Mouse (Mus musculus): ENCODE data around the gene Fam104a. TPM values are rescaled to one million over a fixed set of nuclear protein-coding genes. Genes with fewer than 3 reads are reported as not detected.
A peak's percentile ranks its signal among the peaks of the same experiment; 100 is the strongest.

Fam104a gene
- polyA plus RNA-seq, 1 experiment from 2014 or later: 43.9 TPM

DNA sequence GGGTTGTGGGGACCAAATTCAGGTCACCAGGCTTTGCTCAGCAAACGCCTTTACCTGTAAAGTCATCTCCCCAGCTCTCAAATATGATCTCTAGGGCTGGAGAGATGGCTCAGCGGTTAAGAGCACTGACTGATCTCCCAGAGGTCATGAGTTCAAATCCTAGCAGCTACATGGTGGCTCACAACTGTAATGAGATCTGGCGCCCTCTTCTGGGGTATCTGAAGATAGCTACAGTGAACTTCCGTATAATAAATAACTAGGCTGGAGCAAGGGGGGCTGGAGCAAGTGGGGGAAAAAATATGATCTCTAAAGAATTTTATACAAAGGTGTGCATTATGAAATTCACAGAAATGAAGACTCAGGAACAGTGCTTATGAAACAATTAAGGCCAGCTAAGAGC, 56.2 kb downstream of the Fam104a start:
- H3K9ac ChIP-seq: no peak overlapping the region
- H3K4me3 ChIP-seq: no peak overlapping the region
- H3K36me3 ChIP-seq: no peaks in the 10 kb centered on the region
- H3K4me1 ChIP-seq: no peaks in the 10 kb centered on the region
- no peak overlapping the region for H3K4me2 ChIP-seq
- H3K27ac ChIP-seq (replicated peaks): no peak overlapping the region
- no peak for ATAC-seq (ENCODE audit: extremely low read depth, insufficient number of reproducible peaks, low FRiP score, low TSS enrichment)
- peaks cover 5% of the 10 kb centered on the region; the same call in 1 of the 2 replicates for H3K27me3 ChIP-seq (replicated peaks)
- H3K9me3 ChIP-seq: no peaks in the 10 kb centered on the region
- WGBS: 49% methylated on average over 4 of the region's 4 CpGs

DNA sequence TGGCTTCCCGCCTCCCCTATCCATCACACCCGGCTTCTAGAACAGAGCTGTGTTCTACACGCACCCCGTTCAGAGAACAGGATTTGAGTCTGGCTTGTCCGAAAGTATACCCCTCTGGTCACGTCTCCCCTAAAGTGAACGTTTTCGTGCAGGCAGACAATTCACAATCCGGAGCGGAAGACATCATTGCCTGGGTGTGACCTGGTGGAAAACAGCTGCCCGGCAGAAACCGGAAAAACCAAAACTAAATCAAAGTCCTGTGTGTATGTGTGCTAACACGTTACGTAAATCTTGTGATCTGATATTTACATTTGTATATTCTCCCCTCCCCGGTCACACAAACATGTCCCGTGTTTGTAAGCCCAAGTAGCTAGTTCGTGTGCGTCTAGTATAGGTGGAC, 58.5 kb downstream of the Fam104a start:
- Histone ChIP-seq H3K27me3 (replicated peaks) (peaks cover 22% of the 10 kb centered on the region), H3K9ac (no peak overlapping the region), H3K9me3 (no peaks in the 10 kb centered on the region), H3K4me1 (no peaks in the 10 kb centered on the region), H3K4me3 (no peak overlapping the region), H3K27ac (replicated peaks) (no peak overlapping the region), H3K4me2 (no peak overlapping the region), H3K36me3 (no peaks in the 10 kb centered on the region)
- WGBS: 92% methylated on average over 18 of the region's 18 CpGs
- ATAC-seq (ENCODE audit: extremely low read depth, insufficient number of reproducible peaks, low FRiP score, low TSS enrichment): no peak

DNA sequence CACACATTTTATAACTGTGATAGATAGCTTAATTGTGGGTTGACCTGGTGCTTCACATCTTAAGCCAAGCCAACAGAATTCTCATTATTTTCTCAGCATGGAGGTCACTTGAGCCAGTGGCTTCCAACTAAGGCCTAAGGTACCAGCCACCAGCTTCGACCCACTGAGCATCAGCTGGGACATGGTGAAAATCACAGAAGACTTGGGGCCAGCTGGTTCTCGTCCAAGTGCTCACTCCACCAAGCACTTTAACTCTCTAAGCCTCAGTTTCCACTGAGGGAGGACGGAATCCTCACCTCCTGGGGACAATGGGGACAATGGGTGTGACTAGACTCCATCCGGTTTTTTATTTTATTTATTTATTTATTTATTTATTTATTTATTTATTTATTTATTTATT, 61.9 kb downstream of the Fam104a start:
- Histone ChIP-seq H3K9ac (no peak overlapping the region), H3K4me3 (no peak overlapping the region), H3K4me1 (peaks cover 21% of the 10 kb centered on the region), H3K4me2 (no peak overlapping the region), H3K9me3 (no peaks in the 10 kb centered on the region), H3K36me3 (no peaks in the 10 kb centered on the region), H3K27me3 (replicated peaks) (peaks cover 49% of the 10 kb centered on the region), H3K27ac (replicated peaks) (no peak overlapping the region)
- 73% methylated on average over 4 of the region's 4 CpGs for WGBS
- ATAC-seq (ENCODE audit: extremely low read depth, insufficient number of reproducible peaks, low FRiP score, low TSS enrichment): no peak

DNA sequence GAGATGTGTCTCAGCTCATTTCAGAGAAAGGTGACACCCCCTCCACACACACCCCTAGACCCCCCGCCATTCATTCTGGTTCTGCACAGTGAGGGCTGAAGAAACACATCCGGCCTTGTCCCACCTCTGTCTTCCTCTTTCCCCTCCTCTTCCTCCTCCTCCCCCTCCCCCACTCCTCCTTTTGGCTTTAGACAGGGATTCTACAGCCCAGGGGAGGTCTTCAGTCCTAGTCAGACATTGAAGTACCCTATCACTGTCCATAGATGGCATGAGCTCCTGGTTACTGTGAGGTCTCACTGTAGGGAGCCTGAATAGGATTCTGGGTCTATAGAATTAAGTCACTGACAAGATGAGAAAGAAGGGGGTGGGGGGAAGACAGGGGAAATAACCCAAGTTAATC, 63.0 kb downstream of the Fam104a start:
- Histone ChIP-seq H3K27me3 (replicated peaks) (peaks cover 50% of the 10 kb centered on the region), H3K36me3 (no peaks in the 10 kb centered on the region), H3K9ac (no peak overlapping the region), H3K4me1 (peaks cover 21% of the 10 kb centered on the region), H3K4me3 (no peak overlapping the region), H3K9me3 (no peaks in the 10 kb centered on the region), H3K4me2 (no peak overlapping the region), H3K27ac (replicated peaks) (no peak overlapping the region)
- 71% methylated on average over 2 of the region's 2 CpGs for WGBS
- no peak for ATAC-seq (ENCODE audit: extremely low read depth, insufficient number of reproducible peaks, low FRiP score, low TSS enrichment)

DNA sequence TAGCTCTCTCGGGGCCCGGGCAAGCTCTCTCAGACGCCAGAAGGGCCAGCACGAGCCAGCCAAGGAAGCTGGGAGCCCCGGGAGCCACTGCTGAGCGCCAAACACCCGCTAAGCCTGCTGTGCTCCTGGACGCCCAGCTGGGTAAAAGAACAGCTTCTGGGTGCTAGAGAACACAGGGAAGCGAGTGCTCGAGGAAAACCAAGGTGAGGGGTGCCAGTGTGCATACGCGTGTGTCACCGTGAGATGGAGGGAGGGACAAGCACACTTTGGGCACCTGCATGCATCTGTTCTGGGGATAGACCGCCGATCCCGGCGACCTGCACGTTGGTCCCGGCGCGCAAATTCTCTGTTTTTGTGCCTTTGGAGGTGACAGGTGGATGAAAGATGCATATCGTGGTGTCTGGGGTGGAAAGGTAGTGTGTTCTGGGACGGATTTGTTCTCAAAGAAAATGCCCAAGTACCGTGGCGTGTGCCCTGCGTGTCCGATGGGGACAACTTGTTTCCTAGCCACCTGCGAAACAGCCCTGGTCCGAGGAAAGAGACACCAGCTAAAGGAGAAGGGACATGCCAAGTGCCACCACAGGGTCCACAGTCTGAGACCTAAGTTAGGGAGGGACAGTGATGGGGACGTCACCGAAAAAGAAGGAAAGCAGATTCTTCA, 64.4 kb downstream of the Fam104a start:
- no peak overlapping the region for H3K27ac ChIP-seq (replicated peaks)
- peak overlapping the region; percentile 57 for H3K4me3 ChIP-seq
- peaks cover 21% of the 10 kb centered on the region for H3K4me1 ChIP-seq
- WGBS: 5% methylated on average over 31 of the region's 31 CpGs
- peak overlapping the region; percentile 97 for H3K4me2 ChIP-seq
- H3K27me3 ChIP-seq (replicated peaks): peaks cover 59% of the 10 kb centered on the region
- H3K36me3 ChIP-seq: no peaks in the 10 kb centered on the region
- H3K9me3 ChIP-seq: no peaks in the 10 kb centered on the region
- no peak for ATAC-seq (ENCODE audit: extremely low read depth, insufficient number of reproducible peaks, low FRiP score, low TSS enrichment)
- H3K9ac ChIP-seq: peak overlapping the region; percentile 80

DNA sequence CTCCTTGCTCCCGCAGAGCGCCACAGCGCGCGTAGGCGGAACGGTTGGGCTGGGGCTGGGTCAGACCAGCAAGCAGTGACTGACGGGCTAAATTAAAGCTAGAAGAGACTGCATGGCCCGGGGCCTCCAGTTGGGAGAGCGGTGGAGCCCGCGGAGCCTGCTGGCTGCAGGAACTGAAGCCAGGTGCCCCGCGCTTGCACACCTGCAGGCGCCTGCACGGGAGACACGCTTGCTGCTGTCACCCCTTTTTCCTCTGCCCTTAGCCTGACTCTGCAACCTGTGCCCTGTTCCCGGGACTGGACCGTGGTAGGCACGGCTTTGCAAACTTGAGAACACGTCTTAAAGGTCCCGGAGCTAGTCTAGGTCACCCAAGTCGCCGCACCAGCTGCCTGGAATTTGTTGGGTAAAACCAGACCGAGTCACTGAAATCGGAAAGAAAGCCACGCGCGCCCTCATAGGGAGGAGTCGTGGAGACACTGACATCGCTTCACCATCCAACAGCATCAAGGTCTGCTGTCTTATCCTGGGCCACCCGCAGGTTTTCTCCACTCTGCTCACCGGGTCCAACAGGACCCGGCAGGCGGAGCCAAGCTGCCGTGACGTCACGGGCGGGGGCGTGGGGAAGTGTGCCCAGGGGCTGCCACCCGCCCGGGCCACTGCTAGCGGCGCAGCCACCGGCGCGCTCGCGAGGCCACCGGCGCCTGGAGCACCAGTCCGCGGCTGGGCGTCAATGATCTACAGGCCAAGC, 65.1 kb downstream of the Fam104a start, which contains the start of gene Sstr2:
Gene Sstr2, plus strand, starts transcription at position 671 of the 748 bp plus-strand sequence.
- Histone ChIP-seq H3K27ac (replicated peaks) (no peak within 1 kb of the TSS), H3K9ac (peak within 1 kb of the TSS; percentile 80), H3K27me3 (replicated peaks) (peaks cover 63% of the 10 kb centered on the region), H3K36me3 (no peaks in the 10 kb centered on the region), H3K9me3 (no peaks in the 10 kb centered on the region), H3K4me2 (peak within 1 kb of the TSS; percentile 97), H3K4me3 (peak within 1 kb of the TSS; percentile 57), H3K4me1 (peaks cover 21% of the 10 kb centered on the region)
- WGBS: 2% methylated on average over 54 of the region's 54 CpGs
- ATAC-seq (ENCODE audit: extremely low read depth, insufficient number of reproducible peaks, low FRiP score, low TSS enrichment): no peak; the same call in 1 of the 2 replicates

DNA sequence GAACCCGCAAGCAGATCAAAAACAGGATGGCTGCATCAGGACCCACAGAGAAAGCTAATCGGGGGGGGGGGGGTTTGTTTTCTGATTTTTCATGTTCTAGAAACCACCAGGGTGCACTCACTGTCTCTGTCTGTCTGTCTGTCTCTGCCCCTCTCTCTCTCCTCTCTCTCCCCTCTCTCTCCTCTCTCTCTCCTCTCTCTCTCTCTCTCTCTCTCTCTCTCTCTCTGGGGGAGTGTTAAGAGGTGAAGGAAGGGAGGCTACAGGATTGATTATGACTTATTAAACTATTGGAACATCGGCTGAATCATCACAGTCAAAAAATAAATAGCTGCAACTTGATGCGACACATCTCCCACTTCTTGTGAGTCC, 65.7 kb downstream of the Fam104a start:
- Histone ChIP-seq H3K36me3 (no peaks in the 10 kb centered on the region), H3K9ac (no peak overlapping the region; the same call in 1 of the 2 replicates), H3K4me2 (peak overlapping the region; percentile 97), H3K4me1 (peaks cover 21% of the 10 kb centered on the region), H3K9me3 (no peaks in the 10 kb centered on the region), H3K27ac (replicated peaks) (no peak overlapping the region), H3K4me3 (peak overlapping the region; percentile 57), H3K27me3 (replicated peaks) (peaks cover 67% of the 10 kb centered on the region)
- no peak for ATAC-seq (ENCODE audit: extremely low read depth, insufficient number of reproducible peaks, low FRiP score, low TSS enrichment)
- WGBS: 24% methylated on average over 4 of the region's 4 CpGs

DNA sequence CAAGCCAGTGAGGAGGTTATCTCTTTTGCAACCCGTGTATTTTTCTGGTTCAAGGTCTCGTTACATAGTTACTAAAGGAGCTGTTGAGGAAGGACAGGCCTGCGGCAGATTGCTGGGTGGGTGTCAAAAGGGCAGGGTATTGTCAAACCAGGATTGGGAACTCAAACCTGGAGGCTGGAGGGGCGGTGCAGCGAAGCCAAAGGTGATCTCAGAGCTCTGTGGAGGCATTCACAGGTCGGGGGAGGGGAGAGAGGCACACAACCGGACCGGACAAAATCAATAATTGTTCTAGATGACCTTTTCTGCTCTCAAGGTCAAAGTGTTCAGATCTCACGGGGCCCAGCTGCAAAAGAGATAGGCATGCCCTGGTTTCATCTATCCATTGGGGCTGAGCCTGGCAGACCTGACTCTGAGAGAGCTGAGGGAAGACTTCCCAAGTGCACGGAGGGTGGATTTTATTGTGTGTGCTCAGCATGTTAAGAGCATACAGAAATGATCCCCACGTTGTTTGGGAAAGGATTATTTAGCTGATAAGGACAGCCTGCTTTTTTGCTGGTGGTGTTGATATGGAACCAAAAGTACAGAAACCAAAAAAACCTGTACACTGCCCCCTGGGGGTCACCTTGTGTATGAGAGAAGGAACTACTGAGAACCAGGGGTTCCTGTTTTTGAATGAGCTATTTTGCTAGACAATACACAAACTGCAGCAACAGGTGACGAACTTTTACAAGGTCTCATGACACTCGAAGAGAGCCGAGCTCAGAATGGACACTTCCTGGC, 66.6 kb downstream of the Fam104a start:
- H3K4me1 ChIP-seq: peaks cover 24% of the 10 kb centered on the region
- peaks cover 67% of the 10 kb centered on the region for H3K27me3 ChIP-seq (replicated peaks)
- no peak overlapping the region for H3K9ac ChIP-seq
- H3K27ac ChIP-seq (replicated peaks): no peak overlapping the region
- no peak overlapping the region for H3K4me3 ChIP-seq
- H3K4me2 ChIP-seq: no peak overlapping the region
- WGBS: 50% methylated on average over 14 of the region's 14 CpGs
- no peaks in the 10 kb centered on the region for H3K36me3 ChIP-seq
- ATAC-seq (ENCODE audit: extremely low read depth, insufficient number of reproducible peaks, low FRiP score, low TSS enrichment): no peak
- H3K9me3 ChIP-seq: no peaks in the 10 kb centered on the region

DNA sequence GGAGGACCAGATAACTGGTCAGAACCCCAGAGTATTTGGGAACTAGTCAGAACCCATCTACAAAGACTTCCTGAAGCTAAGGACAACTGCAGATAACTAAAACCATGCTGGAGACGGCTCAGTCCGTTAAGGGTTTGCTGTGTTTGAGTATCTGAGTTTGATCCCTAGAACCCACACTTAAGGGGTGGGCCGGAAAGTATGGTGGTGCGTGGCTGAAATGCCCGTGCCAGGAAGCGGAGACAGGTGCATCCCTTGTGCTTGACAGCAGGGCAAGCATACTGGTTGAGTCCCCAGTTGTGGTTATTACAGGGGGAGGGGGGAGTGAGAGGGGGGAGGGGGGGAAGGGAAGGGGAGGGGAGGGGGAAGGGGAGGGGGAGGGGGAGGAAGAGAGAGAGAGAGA, 69.5 kb downstream of the Fam104a start:
- Histone ChIP-seq H3K4me1 (peaks cover 27% of the 10 kb centered on the region), H3K9me3 (no peaks in the 10 kb centered on the region), H3K9ac (no peak overlapping the region), H3K4me2 (no peak overlapping the region), H3K27me3 (replicated peaks) (peaks cover 40% of the 10 kb centered on the region), H3K27ac (replicated peaks) (no peak overlapping the region), H3K4me3 (no peak overlapping the region), H3K36me3 (no peaks in the 10 kb centered on the region)
- no peak for ATAC-seq (ENCODE audit: extremely low read depth, insufficient number of reproducible peaks, low FRiP score, low TSS enrichment)
- 64% methylated on average over 6 of the region's 6 CpGs for WGBS

DNA sequence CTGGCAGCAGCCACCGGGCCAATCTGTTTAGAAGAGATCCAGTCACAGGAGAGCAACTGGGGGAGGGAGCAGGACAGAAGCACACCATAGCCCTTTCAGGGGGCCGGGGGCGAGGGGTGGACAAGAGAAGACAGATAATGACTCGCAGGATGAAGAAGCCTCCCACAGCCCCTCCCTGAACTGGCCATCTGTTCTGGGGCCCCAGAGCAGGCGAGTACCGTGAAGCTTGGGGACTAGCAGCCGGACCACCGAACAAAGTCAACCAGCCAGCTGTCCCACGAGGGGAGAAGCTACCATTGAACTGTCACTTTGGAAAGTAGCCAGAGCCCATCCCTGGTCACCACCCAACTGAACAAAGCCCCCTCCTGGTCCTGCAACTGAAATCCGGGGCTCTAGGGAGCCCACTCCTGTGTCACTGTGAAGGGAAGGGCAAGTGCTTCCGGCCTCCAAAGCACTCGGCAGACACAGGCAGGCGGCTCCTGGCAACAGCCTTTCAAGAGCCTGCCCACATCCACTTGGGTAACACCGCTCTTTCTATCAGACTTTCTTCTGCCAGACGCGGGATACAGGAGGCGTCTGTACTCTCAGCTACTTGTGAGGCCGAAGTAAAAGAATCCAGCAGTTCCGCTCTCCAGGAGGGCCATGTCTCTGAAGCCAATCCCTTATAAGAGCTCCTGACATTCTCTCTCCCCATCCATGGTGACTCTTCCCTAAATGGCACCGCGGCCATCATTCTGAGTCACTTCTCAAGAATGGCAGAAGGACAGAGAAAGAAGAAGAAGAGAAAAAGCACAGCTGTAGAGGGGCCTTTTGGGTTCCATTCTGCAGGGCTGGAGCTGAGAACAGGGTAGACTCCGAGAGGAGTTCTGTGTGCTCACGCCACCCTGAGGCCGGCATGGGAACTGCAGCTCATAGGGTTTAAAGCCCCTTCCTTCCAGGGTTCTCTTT, 72.0 kb downstream of the Fam104a start:
- no peak overlapping the region for H3K27ac ChIP-seq (replicated peaks)
- H3K36me3 ChIP-seq: no peaks in the 10 kb centered on the region
- H3K4me1 ChIP-seq: peaks cover 15% of the 10 kb centered on the region
- H3K9ac ChIP-seq: peak overlapping the region; percentile 58
- H3K4me2 ChIP-seq: peak overlapping the region; percentile 68
- WGBS: 12% methylated on average over 24 of the region's 24 CpGs
- H3K27me3 ChIP-seq (replicated peaks): peaks cover 18% of the 10 kb centered on the region; the same call in 1 of the 2 replicates
- H3K9me3 ChIP-seq: no peaks in the 10 kb centered on the region
- H3K4me3 ChIP-seq: peak overlapping the region; percentile 38
- no peak for ATAC-seq (ENCODE audit: extremely low read depth, insufficient number of reproducible peaks, low FRiP score, low TSS enrichment)

Data from heart, embryonic 13.5 days (tissue).